Mouse (Mus musculus) ovary, postnatal 36 days (tissue): Measurements from ENCODE around the gene B3gat3.
"Not testable (repeated sequence)": the region's sequence is repeated elsewhere in the genome, so short reads cannot be mapped to it uniquely, and the experiment has no call there.

Source experiments
- DNase-seq: peaks from one replicate; pipeline ENCODE4 v3.0.0; 2022; ENCODE audit warnings: low spot score, mixed read lengths

Gene B3gat3

GRCm38 (mm10) chr19:8920073-8920736 lies at the start of gene B3gat3:
Gene B3gat3 (plus strand): TSS chr19:8920374.
- peak; percentile 94 for DNase-seq

DNA sequence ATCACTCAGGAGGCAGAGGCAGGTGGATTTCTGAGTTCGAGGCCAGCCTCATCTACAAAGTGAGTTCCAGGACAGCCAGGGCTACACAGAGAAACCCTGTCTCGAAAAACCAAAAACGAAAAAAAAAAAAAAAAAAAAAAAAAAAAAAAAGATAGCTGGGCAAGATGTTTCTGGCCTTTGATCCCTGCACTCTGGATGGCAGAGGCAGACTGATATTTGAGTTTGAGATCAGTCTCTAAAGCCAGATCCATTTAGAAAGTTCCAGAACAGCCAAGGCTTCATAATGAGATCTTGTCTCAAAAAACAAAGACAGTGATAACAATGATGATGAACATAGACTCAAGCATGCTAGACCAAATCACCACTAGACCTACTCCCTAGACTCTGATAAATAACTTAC lies 49.8 kb upstream of the B3gat3 start:
- not testable (repeated sequence) for DNase-seq

DNA sequence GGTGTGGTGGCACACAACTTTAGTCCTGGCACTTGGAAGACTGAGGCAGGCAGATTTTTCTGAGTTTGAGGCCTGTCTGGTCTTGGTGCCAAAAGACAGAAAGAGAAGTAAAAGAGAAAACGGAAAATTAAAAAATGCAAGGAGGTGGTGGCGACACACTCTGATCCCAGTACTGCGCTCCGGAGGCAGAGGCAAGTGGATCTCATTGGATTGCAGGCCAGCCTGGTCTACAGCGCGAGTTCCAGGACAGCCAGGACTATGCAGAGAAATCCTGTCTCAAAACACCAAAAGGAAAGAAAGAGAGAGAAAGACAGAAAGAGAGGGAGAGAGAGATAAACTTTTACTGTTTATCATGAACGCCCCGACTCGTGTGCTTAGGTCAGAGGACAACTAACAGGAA lies 49.3 kb upstream of the B3gat3 start:
- no peak for DNase-seq

DNA sequence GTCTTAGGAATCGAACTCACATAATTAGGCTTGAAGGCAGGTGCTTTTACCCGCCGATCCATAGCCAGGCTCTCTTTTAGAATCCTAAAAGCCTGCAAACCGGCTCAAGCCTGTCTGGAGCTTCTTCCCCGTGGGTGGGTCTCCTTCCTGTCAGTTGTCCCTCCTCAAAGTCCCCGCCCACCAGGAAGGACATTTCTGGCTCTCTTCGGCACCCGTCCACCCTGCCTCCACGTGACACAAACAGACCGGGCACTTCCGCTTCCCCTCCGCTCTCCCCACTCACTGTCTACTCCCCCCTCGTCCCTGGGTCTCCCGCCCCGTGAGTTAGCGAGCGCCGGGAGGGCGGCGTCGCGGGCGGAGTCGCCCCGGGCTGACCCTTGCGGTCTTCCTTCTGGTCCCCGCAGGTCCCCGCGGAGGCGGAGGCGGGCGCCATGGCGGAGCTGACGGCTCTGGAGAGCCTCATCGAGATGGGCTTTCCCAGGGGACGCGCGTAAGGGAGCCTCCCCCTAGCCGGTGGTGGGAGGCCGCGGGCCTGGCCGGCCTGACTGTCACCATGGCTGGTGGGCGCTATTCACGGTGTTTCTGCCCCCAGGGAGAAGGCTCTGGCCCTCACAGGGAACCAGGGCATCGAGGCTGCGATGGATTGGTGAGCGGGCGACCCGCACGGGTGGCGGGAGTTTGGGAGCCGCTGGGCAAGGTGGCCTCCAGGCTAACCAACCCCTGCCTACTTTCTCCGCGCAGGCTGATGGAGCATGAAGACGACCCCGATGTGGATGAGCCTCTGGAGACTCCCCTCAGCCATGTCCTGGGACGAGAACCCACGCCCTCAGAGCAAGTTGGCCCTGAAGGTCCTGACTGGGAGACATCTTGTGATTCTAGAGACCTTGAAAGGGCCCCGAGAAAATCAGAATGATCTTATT lies 48.6 kb upstream of the B3gat3 start, which contains the start of gene Ubxn1:
TSS of gene Ubxn1 (plus strand) at position 230 of the 920 bp plus-strand sequence.
- peak; percentile 95 for DNase-seq

DNA sequence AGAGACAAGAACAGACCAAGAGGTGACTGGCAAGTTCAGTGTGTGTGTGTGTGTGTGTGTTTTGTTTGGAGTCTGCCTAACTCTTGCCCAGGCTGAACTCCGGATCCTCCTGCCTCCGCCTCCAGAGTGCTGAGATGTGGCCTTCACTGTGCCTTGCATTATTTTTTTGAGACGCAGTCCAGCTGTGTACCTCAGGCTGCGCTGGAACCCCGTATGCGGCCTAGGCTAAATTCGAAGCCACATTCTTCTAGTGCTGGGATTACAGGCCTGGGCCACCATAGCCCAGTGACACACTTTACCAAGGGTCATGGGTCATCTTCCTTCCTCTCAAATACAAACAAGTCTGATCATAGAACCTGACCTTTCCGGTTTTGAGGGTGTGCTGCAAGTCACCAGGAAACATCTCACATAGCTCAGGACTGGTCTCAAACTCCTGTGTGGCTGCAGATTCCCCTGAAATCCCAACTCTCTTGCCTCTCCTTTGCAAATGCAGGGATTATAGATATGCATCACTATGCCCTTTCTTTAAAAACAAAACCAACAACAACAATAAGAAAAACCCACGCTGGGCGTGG lies 47.8 kb upstream of the B3gat3 start:
- no peak for DNase-seq

GRCm38 (mm10) chr19:8875031-8875430 lies 45.1 kb upstream of the B3gat3 start:
- no peak for DNase-seq

- DNase-seq, result peak; percentile 88
Observed at GRCm38 (mm10) chr19:8880311-8881033, 39.7 kb upstream of the B3gat3 start, which contains the start of gene Uqcc3. Gene Uqcc3 (minus strand): TSS chr19:8880923.

DNA sequence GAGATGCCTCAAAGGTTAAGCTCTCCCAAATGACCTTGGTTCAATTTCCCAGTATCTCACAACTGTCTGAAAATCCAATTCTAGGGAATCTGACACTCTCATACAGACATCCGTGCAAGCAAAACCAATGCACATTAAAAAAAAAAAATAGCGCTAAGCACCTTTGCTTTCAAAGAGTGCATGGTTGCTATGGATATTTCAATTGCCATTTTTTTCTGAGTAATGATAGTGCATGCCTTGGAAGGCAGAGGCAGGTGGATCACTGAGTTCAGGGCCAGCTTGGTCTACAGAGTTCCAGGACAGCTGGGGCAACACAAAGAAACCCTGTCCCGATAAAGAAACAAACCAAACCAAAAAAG lies 39.2 kb upstream of the B3gat3 start:
- DNase-seq, result no peak

DNA sequence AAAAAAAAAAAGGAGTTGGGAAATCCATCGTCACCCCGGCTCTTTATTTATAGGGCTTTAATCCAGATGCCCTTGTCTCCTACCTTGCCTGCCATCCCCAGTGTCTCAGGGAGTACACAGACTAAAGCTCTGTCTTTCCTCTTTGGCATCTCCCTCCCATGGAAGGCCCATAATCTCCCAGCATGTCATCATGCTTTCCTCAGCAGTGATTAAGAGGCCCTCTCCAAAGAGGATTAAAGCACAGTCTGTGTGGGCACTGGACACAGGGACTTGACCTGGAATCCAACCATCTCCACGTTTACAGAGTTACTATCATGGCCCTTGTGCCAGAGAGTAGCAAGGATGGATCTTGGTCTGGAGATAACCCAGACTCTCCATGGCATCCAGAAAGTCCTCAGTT lies 36.6 kb upstream of the B3gat3 start, which contains the start of the genes Lbhd1 and Gm49403:
TSS of gene Lbhd1 (plus strand) at position 117 of the 400 bp plus-strand sequence.
TSS of gene Gm49403 (plus strand) at position 315 of the 400 bp plus-strand sequence.
- no peak for DNase-seq

- DNase-seq, result no peak
Observed at GRCm38 (mm10) chr19:8886916-8887584, 33.1 kb upstream of the B3gat3 start.

DNA sequence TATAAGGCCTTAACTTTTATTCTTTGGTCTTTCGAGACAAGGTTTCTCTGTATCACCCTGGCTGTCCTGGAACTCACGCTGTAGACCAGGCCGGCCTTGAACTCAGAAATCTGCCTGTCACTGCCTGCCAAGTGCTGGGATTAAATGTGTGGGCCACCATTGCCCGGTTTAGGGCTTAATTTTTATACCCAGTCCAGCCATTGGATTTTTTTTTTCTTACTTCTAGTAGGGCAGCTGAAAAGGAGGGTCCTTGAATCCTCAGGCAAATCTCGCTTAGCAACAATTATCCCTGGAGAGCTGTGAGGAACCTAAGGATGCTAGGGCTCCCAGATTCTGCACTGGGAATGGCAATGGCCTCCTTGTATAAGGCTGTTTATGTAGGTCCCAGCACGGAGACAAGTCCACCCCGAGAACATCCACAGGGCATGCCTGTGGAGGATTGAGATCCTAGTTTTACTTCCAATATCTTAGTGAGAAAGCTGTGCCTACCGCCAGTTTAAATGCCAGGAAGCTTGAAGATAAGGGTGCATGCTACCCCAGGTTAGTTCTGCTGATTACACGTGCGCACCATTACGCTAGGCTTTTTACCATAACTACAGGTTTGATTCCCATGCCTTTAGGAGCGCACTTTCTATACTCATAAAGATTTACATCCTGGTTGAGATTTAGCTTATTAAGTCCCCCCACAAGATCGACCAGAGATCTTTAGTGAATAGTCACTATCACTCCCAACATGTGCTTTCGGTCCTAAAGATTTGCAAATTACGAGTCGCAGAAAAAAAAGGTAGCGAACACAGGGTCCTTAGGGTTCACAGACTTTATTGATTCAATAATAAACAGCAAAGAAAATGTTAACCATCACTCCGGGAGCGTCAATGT lies 32.4 kb upstream of the B3gat3 start:
- no peak for DNase-seq

DNA sequence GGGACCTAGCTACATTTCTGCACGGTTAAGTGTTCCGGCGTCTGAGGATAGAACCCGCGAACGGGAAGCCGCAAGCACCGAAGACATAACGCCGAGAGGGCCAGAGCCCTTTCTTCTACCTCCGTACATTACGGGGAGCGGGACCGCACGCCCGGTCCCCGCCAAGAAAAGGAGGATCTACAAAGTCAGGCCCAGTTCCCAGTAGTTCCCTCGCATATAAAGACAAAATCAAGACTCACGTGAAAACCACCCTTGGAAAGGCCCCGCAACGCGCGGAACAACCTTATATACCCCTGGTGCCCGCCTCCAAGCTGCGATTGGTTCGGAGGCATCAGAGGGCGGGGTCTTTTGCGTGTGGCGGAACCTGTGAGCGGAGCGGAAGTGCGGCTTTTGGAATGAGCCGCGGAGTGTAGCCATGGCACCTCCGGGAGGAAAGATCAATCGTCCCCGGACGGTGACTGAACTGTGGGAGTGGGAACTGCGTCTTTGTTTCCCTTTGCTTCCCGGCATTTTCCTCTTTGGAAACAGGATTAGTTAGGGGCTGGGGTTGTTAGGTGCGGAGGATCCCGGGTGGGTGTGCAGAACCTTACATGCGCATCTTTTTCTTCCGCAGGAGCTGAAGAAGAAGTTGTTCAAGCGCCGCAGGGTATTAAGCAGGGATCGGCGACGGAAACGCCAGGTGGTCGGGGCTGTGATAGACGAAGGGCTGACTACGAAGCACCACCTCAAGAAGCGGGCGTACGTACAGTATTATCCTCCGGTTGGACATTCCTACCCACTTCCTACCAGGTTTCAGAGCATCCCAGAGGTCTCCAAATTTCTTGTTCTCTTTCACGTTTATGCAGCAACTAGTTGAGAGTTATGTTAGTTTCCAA lies 31.4 kb upstream of the B3gat3 start, which contains the start of the genes 1810009A15Rik and Gm49416:
TSS of gene 1810009A15Rik (plus strand) at position 343 of the 875 bp plus-strand sequence.
TSS of gene Gm49416 (plus strand) at position 416 of the 875 bp plus-strand sequence.
- peak; percentile 92 for DNase-seq

DNA sequence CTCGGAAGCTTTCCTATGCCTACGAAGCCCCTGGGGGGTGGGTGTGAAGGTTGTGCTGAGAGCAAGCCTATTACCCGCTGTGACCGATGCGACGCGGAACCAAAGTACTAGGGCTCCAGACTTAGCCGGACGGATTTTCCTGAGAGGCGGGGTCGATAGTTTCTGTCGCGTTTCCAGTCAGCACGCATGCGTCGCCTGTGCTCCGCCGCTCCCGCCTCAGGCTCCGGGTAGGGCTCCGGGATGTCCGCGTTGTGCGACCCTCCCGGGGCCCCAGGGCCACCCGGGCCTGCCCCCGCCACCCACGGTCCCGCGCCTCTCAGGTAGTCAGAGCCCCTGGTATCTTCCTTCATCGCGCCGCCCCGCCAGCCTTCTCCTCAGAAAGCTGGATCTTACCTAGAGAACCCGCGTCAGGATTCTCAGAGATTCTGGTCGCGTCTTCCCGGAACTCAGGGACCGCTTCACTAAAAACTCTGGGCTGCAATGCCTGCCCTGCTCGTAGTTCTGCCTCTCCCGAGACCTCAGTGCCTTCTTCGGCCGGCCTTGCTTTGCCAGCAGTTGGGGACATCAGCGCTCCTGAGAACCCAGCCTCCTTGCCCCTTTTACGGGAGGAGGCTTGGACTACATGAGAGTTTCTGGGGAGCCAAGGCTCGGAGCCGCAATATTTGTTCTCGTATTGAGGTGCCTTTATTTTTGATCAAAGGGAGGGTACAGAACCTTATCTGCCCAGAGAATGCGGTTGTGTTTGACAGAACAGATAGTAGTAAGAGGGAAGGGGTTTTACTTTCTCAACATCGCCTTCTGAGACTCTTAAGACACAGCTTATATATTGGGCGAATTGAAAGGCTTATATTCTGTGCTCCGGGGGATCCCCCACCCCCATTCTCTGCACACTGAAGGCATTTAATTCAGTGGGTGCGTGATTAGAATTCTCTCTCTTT lies 27.1 kb upstream of the B3gat3 start, which contains the start of gene Ints5:
TSS of gene Ints5 (plus strand) at position 177 of the 938 bp plus-strand sequence.
- peak; percentile 82 for DNase-seq

DNA sequence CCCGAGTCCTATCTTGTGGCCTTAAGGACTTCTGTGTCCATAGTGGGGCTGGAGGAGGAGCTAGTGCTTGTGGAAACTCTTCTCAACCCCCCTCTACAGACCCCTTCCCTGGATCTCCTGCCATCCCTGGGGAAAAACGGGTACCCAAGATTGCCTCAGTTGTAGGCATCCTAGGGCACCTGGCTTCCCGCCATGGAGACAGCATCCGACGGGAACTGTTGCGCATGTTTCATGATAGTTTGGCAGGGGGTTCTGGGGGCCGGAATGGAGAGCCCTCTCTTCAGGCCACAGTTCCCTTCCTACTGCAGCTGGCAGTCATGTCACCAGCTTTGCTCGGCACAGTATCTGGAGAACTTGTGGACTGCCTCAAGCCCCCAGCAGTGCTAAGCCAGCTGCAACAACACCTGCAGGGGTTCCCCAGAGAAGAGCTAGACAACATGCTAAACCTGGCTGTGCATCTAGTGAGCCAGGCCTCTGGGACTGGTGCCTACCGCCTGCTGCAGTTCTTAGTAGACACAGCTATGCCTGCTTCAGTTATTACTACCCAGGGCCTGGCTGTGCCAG lies 24.7 kb upstream of the B3gat3 start:
- no peak for DNase-seq

DNA sequence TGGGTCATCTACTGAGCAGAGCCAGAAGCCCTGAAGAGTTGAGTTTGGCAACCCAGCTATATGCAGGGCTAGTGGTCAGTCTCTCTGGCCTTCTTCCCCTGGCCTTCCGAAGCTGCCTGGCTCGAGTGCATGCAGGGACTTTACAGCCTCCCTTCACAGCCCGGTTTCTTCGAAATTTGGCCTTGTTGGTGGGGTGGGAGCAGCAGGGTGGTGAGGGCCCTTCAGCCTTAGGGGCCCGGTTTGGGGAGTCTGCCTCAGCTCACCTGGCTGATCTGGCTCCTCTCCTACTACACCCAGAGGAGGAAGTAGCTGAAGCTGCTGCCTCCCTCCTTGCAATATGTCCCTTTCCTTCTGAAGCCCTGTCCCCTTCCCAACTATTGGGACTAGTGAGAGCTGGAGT lies 23.9 kb upstream of the B3gat3 start:
- not testable (repeated sequence) for DNase-seq

DNA sequence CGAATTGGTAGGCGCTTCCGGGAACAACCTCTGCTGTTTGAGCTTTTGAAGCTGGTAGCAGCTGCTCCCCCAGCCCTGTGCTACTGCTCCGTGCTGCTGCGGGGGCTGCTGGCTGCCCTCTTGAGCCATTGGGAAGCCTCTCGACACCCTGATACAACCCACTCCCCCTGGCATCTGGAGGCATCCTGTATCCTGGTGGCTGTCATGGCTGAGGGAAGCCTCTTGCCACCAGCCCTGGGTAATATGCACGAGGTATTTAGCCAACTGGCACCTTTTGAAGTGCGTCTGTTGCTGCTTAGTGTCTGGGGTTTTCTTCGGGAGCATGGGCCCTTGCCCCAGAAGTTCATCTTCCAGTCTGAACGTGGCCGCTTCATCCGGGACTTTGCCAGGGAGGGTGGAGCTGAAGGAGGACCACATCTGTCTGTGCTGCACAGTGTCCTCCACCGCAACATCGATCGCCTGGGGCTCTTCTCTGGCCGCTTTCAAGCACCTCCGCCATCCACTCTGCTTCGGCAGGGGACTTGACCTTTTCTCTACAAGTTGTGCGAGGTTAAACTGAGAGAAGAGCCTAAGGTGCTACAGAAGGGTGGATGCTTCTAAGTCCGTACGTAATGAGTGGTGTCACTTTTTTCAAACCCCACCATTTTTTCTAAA lies 22.8 kb upstream of the B3gat3 start:
- DNase-seq, result peak; percentile 54
